28 mouse cellular contexts compared by ENCODE assay signal in the genomic region with DNA sequence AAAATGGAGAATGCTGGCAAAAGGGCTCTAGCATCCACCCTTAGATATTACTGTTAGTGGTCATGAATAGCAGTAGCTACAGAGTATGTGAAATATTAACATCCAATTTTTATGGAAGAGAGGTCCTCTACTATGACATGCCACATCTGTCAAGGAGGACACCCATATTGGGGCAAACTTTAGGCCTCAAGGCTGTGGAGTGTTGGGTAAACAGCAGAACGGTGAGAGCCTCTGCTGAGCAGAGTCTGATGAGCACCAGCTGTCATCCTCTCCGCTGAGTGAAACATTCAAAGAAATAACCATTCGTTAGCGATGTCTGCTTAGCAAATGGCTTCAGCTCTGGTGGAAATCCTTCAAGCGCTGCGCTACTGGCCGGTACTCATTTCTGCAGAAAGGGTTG. TPM values are rescaled to one million over a fixed set of nuclear protein-coding genes. Genes with fewer than 3 reads are reported as not detected.
DNase-seq lines count a peak whose midpoint lies in the region; ATAC-seq and TF ChIP-seq lines count a peak whose summit lies in the region.
"Had no signal": no experiment of that assay in that cellular context is flagged by ENCODE, and none has a peak within 500 bp of the region (broad histone marks: within the 10 kb centered on the region; RNA-seq: fewer than 3 reads in every experiment).

No protein-coding gene starts in this region.

- no peak overlapping the region for H3K4me2 ChIP-seq in kidney, embryonic 14.5 days (replicated peaks; ENCODE audit: low read depth, low read length)
- H3K4me2 ChIP-seq in lung, postnatal 0 days (replicated peaks; ENCODE audit: low read depth, low read length) = no peak overlapping the region
- H3K4me2 ChIP-seq: forebrain, embryonic 12.5 days; heart, embryonic 13.5 days; limb, embryonic 13.5 days; liver, embryonic 11.5 days; midbrain, embryonic 15.5 days; neural tube, embryonic 15.5 days had no signal

- no peaks in the 10 kb centered on the region for H3K27me3 ChIP-seq in kidney, embryonic 14.5 days (ENCODE audit: control insufficient read depth, insufficient read depth, low read length)
- no peaks in the 10 kb centered on the region for H3K27me3 ChIP-seq in lung, postnatal 0 days (replicated peaks; ENCODE audit: insufficient read depth, low read length)
- H3K27me3 ChIP-seq in limb, embryonic 10.5 days (ENCODE audit: low read depth, poor library complexity, severe bottlenecking) = no peaks in the 10 kb centered on the region
- H3K27me3 ChIP-seq: forebrain, embryonic 12.5 days; limb, embryonic 13.5 days; midbrain, embryonic 15.5 days; neural tube, embryonic 15.5 days had no signal

- no peak for TF ChIP-seq EP300 in lung, postnatal 0 days (IDR thresholded peaks at IDR 0.05)

- H3K27ac ChIP-seq in kidney, embryonic 14.5 days (ENCODE audit: low read depth, low read length) = no peak overlapping the region
- H3K27ac ChIP-seq in lung, postnatal 0 days (ENCODE audit: low read length) = no peak overlapping the region
- no peak overlapping the region for H3K27ac ChIP-seq in limb, embryonic 10.5 days
- H3K27ac ChIP-seq: forebrain, embryonic 12.5 days; heart, embryonic 13.5 days; layer of hippocampus, adult 2 months; left cerebral cortex, adult 2 months; limb, embryonic 13.5 days; midbrain, embryonic 10.5 days; midbrain, embryonic 15.5 days; neural tube, embryonic 15.5 days had no signal

- TF ChIP-seq CTCF in lung, postnatal 0 days (IDR thresholded peaks at IDR 0.05) = no peak

- H3K36me3 ChIP-seq in kidney, embryonic 14.5 days (ENCODE audit: control insufficient read depth, insufficient read depth, low read length) = no peaks in the 10 kb centered on the region
- H3K36me3 ChIP-seq in lung, postnatal 0 days (ENCODE audit: insufficient read depth, low read length) = no peaks in the 10 kb centered on the region
- no peaks in the 10 kb centered on the region for H3K36me3 ChIP-seq in limb, embryonic 10.5 days
- H3K36me3 ChIP-seq: forebrain, embryonic 12.5 days; heart, embryonic 13.5 days; limb, embryonic 13.5 days; midbrain, embryonic 10.5 days; midbrain, embryonic 15.5 days; neural tube, embryonic 15.5 days had no signal

- WGBS in kidney, embryonic 14.5 days = 58% methylated on average over 7 of the region's 7 CpGs
- 39% methylated on average over 7 of the region's 7 CpGs for WGBS in lung, postnatal 0 days
- WGBS in limb, embryonic 10.5 days = 86% methylated on average over 7 of the region's 7 CpGs

- H3K4me1 ChIP-seq in kidney, embryonic 14.5 days (ENCODE audit: control insufficient read depth, insufficient read depth, low read length) = no peaks in the 10 kb centered on the region
- no peaks in the 10 kb centered on the region for H3K4me1 ChIP-seq in lung, postnatal 0 days (ENCODE audit: insufficient read depth, low read depth, low read length)
- peaks cover 5% of the 10 kb centered on the region; the same call in 1 of the 2 replicates for H3K4me1 ChIP-seq in limb, embryonic 10.5 days
- H3K4me1 ChIP-seq: forebrain, embryonic 12.5 days; limb, embryonic 13.5 days; midbrain, embryonic 10.5 days; midbrain, embryonic 15.5 days had no signal

- no peak overlapping the region for H3K4me3 ChIP-seq in kidney, embryonic 14.5 days (ENCODE audit: low read length)
- no peak overlapping the region for H3K4me3 ChIP-seq in lung, postnatal 0 days (ENCODE audit: low read depth, low read length)
- H3K4me3 ChIP-seq in limb, embryonic 10.5 days = no peak overlapping the region
- H3K4me3 ChIP-seq: erythroblast, embryonic 14.5 days; forebrain, embryonic 12.5 days; heart, embryonic 13.5 days; layer of hippocampus, adult 2 months; left cerebral cortex, adult 2 months; limb, embryonic 13.5 days; midbrain, embryonic 10.5 days; midbrain, embryonic 15.5 days; neural tube, embryonic 15.5 days had no signal

- no peak for DNase-seq in kidney, postnatal 14 days
- DNase-seq in kidney, postnatal 4 days = peak; percentile 22 to 24
- no peak for DNase-seq in kidney, adult 18-20 months
- DNase-seq in lung, postnatal 0 days (ENCODE audit: low spot score) = peak; percentile 23
- DNase-seq in lung, postnatal 14 days = peak; percentile 3
- DNase-seq in limb, embryonic 10.5 days (ENCODE audit: low spot score) = no peak
- DNase-seq: adrenal gland, postnatal 25 days; B cell, adult 2 months; cerebellum, adult 18-20 months; cerebellum, postnatal 10 days; gastrocnemius, postnatal 10 days; kidney, adult 8-10 months; retina, postnatal 1 day; right cerebral cortex, postnatal 14 days; thymus, postnatal 14 days had no signal

- no peaks in the 10 kb centered on the region for H3K9me3 ChIP-seq in kidney, embryonic 14.5 days (ENCODE audit: control insufficient read depth, low read length)
- H3K9me3 ChIP-seq in lung, postnatal 0 days (ENCODE audit: low read length) = no peaks in the 10 kb centered on the region
- no peaks in the 10 kb centered on the region for H3K9me3 ChIP-seq in limb, embryonic 10.5 days (replicated peaks)
- H3K9me3 ChIP-seq: forebrain, embryonic 12.5 days; heart, embryonic 13.5 days; limb, embryonic 13.5 days; midbrain, embryonic 10.5 days; midbrain, embryonic 15.5 days; neural tube, embryonic 15.5 days had no signal

- 0 out of 2 replicates have a peak, but pooled peaks have one; percentile 60 for ATAC-seq in kidney, embryonic 14.5 days (ENCODE audit: low FRiP score, low TSS enrichment)
- ATAC-seq in lung, postnatal 0 days = peak; percentile 55
- ATAC-seq: hindbrain, embryonic 16.5 days; midbrain, embryonic 15.5 days had no signal

- H3K9ac ChIP-seq in kidney, embryonic 14.5 days (ENCODE audit: low read depth, low read length) = no peak overlapping the region
- no peak overlapping the region for H3K9ac ChIP-seq in lung, postnatal 0 days (replicated peaks; ENCODE audit: low read depth)
- H3K9ac ChIP-seq: forebrain, embryonic 12.5 days; heart, embryonic 13.5 days; limb, embryonic 13.5 days; midbrain, embryonic 15.5 days; neural tube, embryonic 15.5 days had no signal

RNA-seq across cellular contexts. Expression of gene Tcerg1l, which starts 30.0 kb away (rescaled TPM):
- polyA plus RNA-seq in kidney, embryonic 14.5 days (2014; fragmentation: Nextera tagmentation; extraction: Ambion mirVana) = 0.91 and 1.5 TPM in 2 replicates
- polyA plus RNA-seq in lung, postnatal 0 days (2015; fragmentation: Nextera tagmentation; extraction: Ambion mirVana) = 0.33 and 0.38 TPM in 2 replicates
- polyA plus RNA-seq in limb, embryonic 10.5 days (2016; fragmentation: Nextera tagmentation; extraction: Ambion mirVana) = 0.29 and 1.4 TPM in 2 replicates
- polyA plus RNA-seq: erythroblast, embryonic 14.5 days; liver, embryonic 16.5 days had no signal

Comparison
In these comparisons a context has a peak if more than half of its experiments do, and no peak if none do; other contexts are left out.
1. DNase-seq: peak in kidney, postnatal 4 days (2 of 2), lung, postnatal 0 days (single experiment) and lung, postnatal 14 days (single experiment); none in kidney, postnatal 14 days (single experiment), kidney, adult 18-20 months (single experiment) and limb, embryonic 10.5 days (single experiment).